Mouse (Mus musculus): ENCODE data around the gene Hcrtr2. TPM values are rescaled to one million over a fixed set of nuclear protein-coding genes. Genes with fewer than 3 reads are reported as not detected.

Hcrtr2 gene
- total and polyA plus RNA-seq, 3 experiments = not detected

GRCm38 (mm10) chr9:76322122-76323052, 1.3 kb downstream of the Hcrtr2 start:
- no peak overlapping the region for H3K4me3 ChIP-seq (ENCODE audit: control insufficient read depth in 1 of 2, insufficient read depth in 1 of 2, low read depth in 2 of 2, low read length in 2 of 2)
- H3K79me2 ChIP-seq (ENCODE audit: control insufficient read depth, insufficient read depth, low read length, poor library complexity) = no peaks in the 10 kb centered on the region
- no peak for TF ChIP-seq SMC3 (IDR thresholded peaks at IDR 0.05; ENCODE audit: low read depth, low read length)
- no peak for TF ChIP-seq NRF1 (IDR thresholded peaks at IDR 0.05; ENCODE audit: insufficient read depth, low read depth, low read length, poor library complexity, severe bottlenecking)
- no peak for TF ChIP-seq NELFE (IDR thresholded peaks at IDR 0.05; ENCODE audit: low read depth, low read length)
- no peak for DNase-seq (ENCODE audit: low read depth, low spot score)
- no peaks in the 10 kb centered on the region for H3K36me3 ChIP-seq (ENCODE audit: control insufficient read depth in 1 of 2, insufficient read depth in 2 of 2, low read length in 2 of 2)
- H3K27me3 ChIP-seq (ENCODE audit: control insufficient read depth in 1 of 2, insufficient read depth in 2 of 2, low read length in 2 of 2) = no peaks in the 10 kb centered on the region
- H3K4me1 ChIP-seq (ENCODE audit: control insufficient read depth in 1 of 2, insufficient read depth in 2 of 2, low read length in 2 of 2) = no peaks in the 10 kb centered on the region
- no peak overlapping the region for H3K9ac ChIP-seq (ENCODE audit: control insufficient read depth, low read depth, low read length, poor library complexity, severe bottlenecking)
- no peak overlapping the region for H3K27ac ChIP-seq (ENCODE audit: control insufficient read depth, low read depth, low read length)
- no peaks in the 10 kb centered on the region for H3K9me3 ChIP-seq (replicated peaks; ENCODE audit: insufficient read depth, low read length)

- no peak for DNase-seq (ENCODE audit: low read depth, low spot score)
- no peak overlapping the region for H3K4me3 ChIP-seq (ENCODE audit: control insufficient read depth in 1 of 2, insufficient read depth in 1 of 2, low read depth in 2 of 2, low read length in 2 of 2)
- no peaks in the 10 kb centered on the region for H3K79me2 ChIP-seq (ENCODE audit: control insufficient read depth, insufficient read depth, low read length, poor library complexity)
- no peaks in the 10 kb centered on the region for H3K4me1 ChIP-seq (ENCODE audit: control insufficient read depth in 1 of 2, insufficient read depth in 2 of 2, low read length in 2 of 2)
- H3K9ac ChIP-seq (ENCODE audit: control insufficient read depth, low read depth, low read length, poor library complexity, severe bottlenecking) = no peak overlapping the region
- H3K27me3 ChIP-seq (ENCODE audit: control insufficient read depth in 1 of 2, insufficient read depth in 2 of 2, low read length in 2 of 2) = no peaks in the 10 kb centered on the region
- TF ChIP-seq USF2 (IDR thresholded peaks at IDR 0.05; ENCODE audit: borderline replicate concordance in 1 of 2, insufficient read depth in 1 of 2, low read depth in 1 of 2, low read length in 2 of 2) (no peak), E2F4 (IDR thresholded peaks at IDR 0.05; ENCODE audit: borderline replicate concordance, low read depth, low read length) (no peak), RCOR1 (IDR thresholded peaks at IDR 0.05; ENCODE audit: low read depth, low read length) (no peak), GABPA (IDR thresholded peaks at IDR 0.05; ENCODE audit: low read depth, low read length) (no peak), USF1 (IDR thresholded peaks at IDR 0.05; ENCODE audit: low read depth, low read length) (no peak), SIN3A (IDR thresholded peaks at IDR 0.05; ENCODE audit: low read length) (no peak), BHLHE40 (IDR thresholded peaks at IDR 0.05; ENCODE audit: borderline replicate concordance, low read depth, low read length) (no peak), UBTF (IDR thresholded peaks at IDR 0.05; ENCODE audit: borderline replicate concordance, insufficient read depth, low read depth, low read length) (no peak), POLR2AphosphoS2 (IDR thresholded peaks at IDR 0.05; ENCODE audit: low read length) (no peak), MAFK (IDR thresholded peaks at IDR 0.05; ENCODE audit: borderline replicate concordance, low read depth, low read length) (no peak), MYB (IDR thresholded peaks at IDR 0.05; ENCODE audit: low read depth, low read length) (no peak), MEF2A (IDR thresholded peaks at IDR 0.05; ENCODE audit: extremely low read depth, insufficient replicate concordance, low read depth, low read length, poor library complexity, severe bottlenecking) (no peak), ETS1 (IDR thresholded peaks at IDR 0.05; ENCODE audit: low read depth, low read length) (no peak), MYC (IDR thresholded peaks at IDR 0.05; ENCODE audit: low read depth, low read length) (no peak), ZMIZ1 (IDR thresholded peaks at IDR 0.05; ENCODE audit: low read depth, low read length) (no peak), NELFE (IDR thresholded peaks at IDR 0.05; ENCODE audit: low read depth, low read length) (no peak), ZC3H11A (IDR thresholded peaks at IDR 0.05; ENCODE audit: low read depth, low read length) (no peak), RAD21 (IDR thresholded peaks at IDR 0.05; ENCODE audit: low read depth, low read length) (no peak)
- no peaks in the 10 kb centered on the region for H3K9me3 ChIP-seq (replicated peaks; ENCODE audit: insufficient read depth, low read length)
- H3K36me3 ChIP-seq (ENCODE audit: control insufficient read depth in 1 of 2, insufficient read depth in 2 of 2, low read length in 2 of 2) = no peaks in the 10 kb centered on the region
- no peak overlapping the region for H3K27ac ChIP-seq (ENCODE audit: control insufficient read depth, low read depth, low read length)
Observed at GRCm38 (mm10) chr9:76321589-76321988, 2.1 kb downstream of the Hcrtr2 start.
